21 mouse cellular contexts compared by ENCODE assay signal in genomic region chr11:87701877-87702620, GRCm38 (mm10). TPM values are rescaled to one million over a fixed set of nuclear protein-coding genes. Genes with fewer than 3 reads are reported as not detected.
DNase-seq lines count a peak whose midpoint lies in the region; ATAC-seq and TF ChIP-seq lines count a peak whose summit lies in the region.
"Had no signal": no experiment of that assay in that cellular context is flagged by ENCODE, and none has a peak within 500 bp of the region (broad histone marks: within the 10 kb centered on the region; RNA-seq: fewer than 3 reads in every experiment).

No protein-coding gene starts in this region.

- H3K27me3 ChIP-seq in kidney, adult 2 months (replicated peaks; ENCODE audit: control insufficient read depth, insufficient read depth, low read length): no peaks in the 10 kb centered on the region
- H3K27me3 ChIP-seq in liver, embryonic 11.5 days (replicated peaks; ENCODE audit: control insufficient read depth, insufficient read depth, low read length): no peaks in the 10 kb centered on the region
- no peaks in the 10 kb centered on the region for H3K27me3 ChIP-seq in embryonic facial prominence, embryonic 10.5 days (replicated peaks; ENCODE audit: low read depth, poor library complexity, severe bottlenecking)
- H3K27me3 ChIP-seq in forebrain, embryonic 15.5 days: no peaks in the 10 kb centered on the region
- H3K27me3 ChIP-seq: heart, embryonic 13.5 days; limb, embryonic 15.5 days; midbrain, embryonic 15.5 days had no signal

- H3K4me3 ChIP-seq in kidney, adult 2 months (ENCODE audit: insufficient read depth, low read depth, low read length): no peak overlapping the region
- peak overlapping the region; percentile 7 for H3K4me3 ChIP-seq in liver, embryonic 11.5 days (ENCODE audit: low read depth, low read length)
- no peak overlapping the region for H3K4me3 ChIP-seq in embryonic facial prominence, embryonic 10.5 days
- no peak overlapping the region for H3K4me3 ChIP-seq in forebrain, embryonic 15.5 days
- H3K4me3 ChIP-seq: erythroblast, embryonic 14.5 days; heart, embryonic 13.5 days; limb, embryonic 15.5 days; midbrain, embryonic 15.5 days had no signal

- H3K4me2 ChIP-seq in liver, embryonic 11.5 days: peak overlapping the region; percentile 48
- H3K4me2 ChIP-seq in forebrain, embryonic 15.5 days (replicated peaks): no peak overlapping the region
- H3K4me2 ChIP-seq: heart, embryonic 13.5 days; limb, embryonic 15.5 days; midbrain, embryonic 15.5 days had no signal

- peak overlapping the region; percentile 25; the same call in 1 of the 2 replicates for H3K9ac ChIP-seq in liver, embryonic 11.5 days (ENCODE audit: low read depth, low read length)
- no peak overlapping the region for H3K9ac ChIP-seq in forebrain, embryonic 15.5 days (replicated peaks)
- H3K9ac ChIP-seq: heart, embryonic 13.5 days; limb, embryonic 15.5 days; midbrain, embryonic 15.5 days had no signal

- peak; percentile 34 for ATAC-seq in CD4-positive, CD25-positive, alpha-beta regulatory T cell, adult 4 months
- ATAC-seq in liver, embryonic 11.5 days (replicated peaks; ENCODE audit: low FRiP score): no peak; the same call in 1 of the 2 replicates
- ATAC-seq in megakaryocyte-erythroid progenitor cell, adult 5-6 weeks (replicated peaks; ENCODE audit: low FRiP score, low TSS enrichment, poor library complexity, severe bottlenecking): peak; percentile 56; the same call in 1 of the 2 replicates
- no peak for ATAC-seq in forebrain, embryonic 15.5 days (replicated peaks)
- ATAC-seq: forebrain, embryonic 14.5 days; hindbrain, embryonic 16.5 days; midbrain, embryonic 15.5 days had no signal

- TF ChIP-seq CTCF in kidney, adult 2 months (conservative IDR thresholded peaks at IDR 0.05; ENCODE audit: insufficient read depth, insufficient read length, low read depth, low read length): no peak

- DNase-seq in kidney, adult 2 months: peak; percentile 52
- no peak for DNase-seq in kidney, postnatal 10 days
- DNase-seq in liver, embryonic 11.5 days (ENCODE audit: low spot score): no peak
- no peak for DNase-seq in cerebellum, adult 11 months
- no peak for DNase-seq in embryonic facial prominence, embryonic 10.5 days (ENCODE audit: low spot score)
- DNase-seq: adrenal gland, postnatal 14 days; cerebellum, adult 18-20 months; cerebellum, postnatal 36 days; heart, postnatal 36 days; kidney, postnatal 25 days; lung, postnatal 4 days; thymus, adult 2 months had no signal

- WGBS in kidney, adult 2 months: 64% methylated on average over 14 of the region's 14 CpGs
- 47% methylated on average over 14 of the region's 14 CpGs for WGBS in liver, embryonic 11.5 days
- 85% methylated on average over 14 of the region's 14 CpGs for WGBS in embryonic facial prominence, embryonic 10.5 days
- 83% methylated on average over 14 of the region's 14 CpGs for WGBS in forebrain, embryonic 15.5 days

- H3K4me1 ChIP-seq in kidney, adult 2 months (ENCODE audit: control insufficient read depth, insufficient read depth, low read length): peaks cover 4% of the 10 kb centered on the region; the same call in 1 of the 2 replicates
- H3K4me1 ChIP-seq in liver, embryonic 11.5 days (replicated peaks; ENCODE audit: control insufficient read depth, insufficient read depth, low read length): peaks cover 56% of the 10 kb centered on the region
- H3K4me1 ChIP-seq in embryonic facial prominence, embryonic 10.5 days: no peaks in the 10 kb centered on the region; the same call in 1 of the 2 replicates
- no peaks in the 10 kb centered on the region for H3K4me1 ChIP-seq in forebrain, embryonic 15.5 days
- H3K4me1 ChIP-seq: midbrain, embryonic 15.5 days had no signal

- no peaks in the 10 kb centered on the region for H3K36me3 ChIP-seq in kidney, adult 2 months (ENCODE audit: control insufficient read depth, insufficient read depth, low read length)
- H3K36me3 ChIP-seq in liver, embryonic 11.5 days (ENCODE audit: control insufficient read depth, insufficient read depth, low read length): no peaks in the 10 kb centered on the region
- 0 out of 2 replicates have a peak, but pooled peaks cover 4% of the 10 kb centered on the region for H3K36me3 ChIP-seq in embryonic facial prominence, embryonic 10.5 days (replicated peaks)
- H3K36me3 ChIP-seq in forebrain, embryonic 15.5 days: no peaks in the 10 kb centered on the region
- H3K36me3 ChIP-seq: heart, embryonic 13.5 days; limb, embryonic 15.5 days; midbrain, embryonic 15.5 days had no signal

- TF ChIP-seq POLR2A in kidney, adult 2 months (IDR thresholded peaks at IDR 0.05; ENCODE audit: low read depth, low read length): no peak

- H3K27ac ChIP-seq in kidney, adult 2 months (ENCODE audit: insufficient read depth, low read depth, low read length): no peak overlapping the region
- H3K27ac ChIP-seq in liver, embryonic 11.5 days (ENCODE audit: low read depth, low read length): peak overlapping the region; percentile 62
- H3K27ac ChIP-seq in embryonic facial prominence, embryonic 10.5 days (replicated peaks): no peak overlapping the region
- H3K27ac ChIP-seq in forebrain, embryonic 15.5 days (replicated peaks): no peak overlapping the region
- H3K27ac ChIP-seq: heart, embryonic 13.5 days; limb, embryonic 15.5 days; midbrain, embryonic 15.5 days had no signal

- no peaks in the 10 kb centered on the region for H3K9me3 ChIP-seq in liver, embryonic 11.5 days (ENCODE audit: control insufficient read depth, low read length)
- H3K9me3 ChIP-seq in embryonic facial prominence, embryonic 10.5 days: no peaks in the 10 kb centered on the region
- no peaks in the 10 kb centered on the region for H3K9me3 ChIP-seq in forebrain, embryonic 15.5 days
- H3K9me3 ChIP-seq: heart, embryonic 13.5 days; limb, embryonic 15.5 days; midbrain, embryonic 15.5 days had no signal

RNA-seq across cellular contexts. Expression of gene Supt4a, which starts 35.3 kb away (rescaled TPM):
- 96.9 and 135 TPM in 2 replicates for polyA plus RNA-seq in kidney, adult 2 months (2012; rRNA removed)
- 100 to 1,000 TPM; 346 to 405 TPM for polyA plus RNA-seq in CD4-positive, CD25-positive, alpha-beta regulatory T cell, adult 4 months (2017; shearing (Covaris generic))
- 233 and 240 TPM in 2 replicates for polyA plus RNA-seq in liver, embryonic 11.5 days (2014; fragmentation: Nextera tagmentation; extraction: Ambion mirVana)
- total RNA-seq in megakaryocyte-erythroid progenitor cell, adult 5-6 weeks (2014; fragmentation: Nextera tagmentation): 146 and 192 TPM in 2 replicates
- 55.2 and 75.2 TPM in 2 replicates for total RNA-seq in megakaryocyte-erythroid progenitor cell, adult 5-6 weeks (2017)
- polyA plus RNA-seq in embryonic facial prominence, embryonic 10.5 days (2016; fragmentation: Nextera tagmentation; extraction: Ambion mirVana): 184 and 185 TPM in 2 replicates
- polyA plus RNA-seq in forebrain, embryonic 15.5 days (2015; fragmentation: Nextera tagmentation; extraction: Ambion mirVana): 160 and 164 TPM in 2 replicates

RNA-seq across cellular contexts. Expression of gene Rnf43, which starts 39.5 kb away (rescaled TPM):
- polyA plus RNA-seq in kidney, adult 2 months (2012; rRNA removed): 4.0 and 4.6 TPM in 2 replicates
- 10 to 100 TPM; 24.9 to 25.4 TPM for polyA plus RNA-seq in CD4-positive, CD25-positive, alpha-beta regulatory T cell, adult 4 months (2017; shearing (Covaris generic))
- polyA plus RNA-seq in liver, embryonic 11.5 days (2014; fragmentation: Nextera tagmentation; extraction: Ambion mirVana): 8.2 and 10.0 TPM in 2 replicates
- 4.2 and 7.0 TPM in 2 replicates for total RNA-seq in megakaryocyte-erythroid progenitor cell, adult 5-6 weeks (2014; fragmentation: Nextera tagmentation)
- 1.4 and 3.1 TPM in 2 replicates for total RNA-seq in megakaryocyte-erythroid progenitor cell, adult 5-6 weeks (2017)
- polyA plus RNA-seq in embryonic facial prominence, embryonic 10.5 days (2016; fragmentation: Nextera tagmentation; extraction: Ambion mirVana): 3.2 and 3.3 TPM in 2 replicates
- 0.66 and 0.92 TPM in 2 replicates for polyA plus RNA-seq in forebrain, embryonic 15.5 days (2015; fragmentation: Nextera tagmentation; extraction: Ambion mirVana)

RNA-seq across cellular contexts. Expression of gene Tspoap1, which starts 58.3 kb away (rescaled TPM):
- 3.1 and 4.2 TPM in 2 replicates for polyA plus RNA-seq in kidney, adult 2 months (2012; rRNA removed)
- polyA plus RNA-seq in CD4-positive, CD25-positive, alpha-beta regulatory T cell, adult 4 months (2017; shearing (Covaris generic)): 1 to 10 TPM; 3.1 to 3.7 TPM
- 7.7 and 9.3 TPM in 2 replicates for polyA plus RNA-seq in liver, embryonic 11.5 days (2014; fragmentation: Nextera tagmentation; extraction: Ambion mirVana)
- total RNA-seq in megakaryocyte-erythroid progenitor cell, adult 5-6 weeks (2014; fragmentation: Nextera tagmentation): 5.5 and 20.3 TPM in 2 replicates
- total RNA-seq in megakaryocyte-erythroid progenitor cell, adult 5-6 weeks (2017): 3.5 and 5.4 TPM in 2 replicates
- 4.0 and 7.0 TPM in 2 replicates for polyA plus RNA-seq in embryonic facial prominence, embryonic 10.5 days (2016; fragmentation: Nextera tagmentation; extraction: Ambion mirVana)
- 30.3 and 31.8 TPM in 2 replicates for polyA plus RNA-seq in forebrain, embryonic 15.5 days (2015; fragmentation: Nextera tagmentation; extraction: Ambion mirVana)

Comparison
In these comparisons a context has a peak if more than half of its experiments do, and no peak if none do; other contexts are left out.
1. ATAC-seq: peak in CD4-positive, CD25-positive, alpha-beta regulatory T cell, adult 4 months (single experiment) and megakaryocyte-erythroid progenitor cell, adult 5-6 weeks (single experiment); none in liver, embryonic 11.5 days (single experiment) and forebrain, embryonic 15.5 days (single experiment).